Mouse (Mus musculus): ENCODE results near the gene Sprr2a1. TPM values are rescaled to one million over a fixed set of nuclear protein-coding genes. Genes with fewer than 3 reads are reported as not detected.
"Not testable (repeated sequence)": the region's sequence is repeated elsewhere in the genome, so short reads cannot be mapped to it uniquely, and the experiment has no call there.

The Sprr2a1 gene
- polyA plus RNA-seq, 1 experiment from 2014 or later = not detected

GRCm38 (mm10) chr3:92244833-92245232 lies 29.2 kb downstream of the Sprr2a1 start:
- H3K36me3 ChIP-seq; H3K27me3 ChIP-seq (ENCODE audit: insufficient read depth, poor library complexity, severe bottlenecking); H3K9me3 ChIP-seq; H3K4me3 ChIP-seq; DNase-seq (ENCODE audit: low spot score); H3K4me1 ChIP-seq; H3K27ac ChIP-seq: not testable (repeated sequence)

GRCm38 (mm10) chr3:92246245-92246644 lies 30.6 kb downstream of the Sprr2a1 start:
- DNase-seq (ENCODE audit: low spot score); H3K9me3 ChIP-seq; H3K27ac ChIP-seq; H3K27me3 ChIP-seq (ENCODE audit: insufficient read depth, poor library complexity, severe bottlenecking); H3K36me3 ChIP-seq; H3K4me3 ChIP-seq; H3K4me1 ChIP-seq: not testable (repeated sequence)
- no CpG with 5 or more reads among the region's 10 CpGs for WGBS

GRCm38 (mm10) chr3:92248494-92248893 lies 32.9 kb downstream of the Sprr2a1 start:
- not testable (repeated sequence) for H3K9me3 ChIP-seq; H3K4me1 ChIP-seq; DNase-seq (ENCODE audit: low spot score); H3K4me3 ChIP-seq; H3K27me3 ChIP-seq (ENCODE audit: insufficient read depth, poor library complexity, severe bottlenecking); H3K27ac ChIP-seq; H3K36me3 ChIP-seq

- not testable (repeated sequence) for H3K4me1 ChIP-seq; H3K4me3 ChIP-seq; DNase-seq (ENCODE audit: low spot score); H3K36me3 ChIP-seq; H3K27me3 ChIP-seq (ENCODE audit: insufficient read depth, poor library complexity, severe bottlenecking); H3K27ac ChIP-seq; H3K9me3 ChIP-seq
- WGBS = 90% methylated on average over 1 of the region's 2 CpGs
Observed at GRCm38 (mm10) chr3:92250450-92250849, 34.9 kb downstream of the Sprr2a1 start.

GRCm38 (mm10) chr3:92253860-92254259 lies 38.3 kb downstream of the Sprr2a1 start:
- WGBS = no CpG with 5 or more reads among the region's 8 CpGs
- H3K27ac ChIP-seq; DNase-seq (ENCODE audit: low spot score); H3K9me3 ChIP-seq; H3K4me1 ChIP-seq; H3K4me3 ChIP-seq; H3K36me3 ChIP-seq; H3K27me3 ChIP-seq (ENCODE audit: insufficient read depth, poor library complexity, severe bottlenecking): not testable (repeated sequence)

GRCm38 (mm10) chr3:92258526-92258925 lies 42.9 kb downstream of the Sprr2a1 start:
- H3K9me3 ChIP-seq; DNase-seq (ENCODE audit: low spot score); H3K4me1 ChIP-seq; H3K27ac ChIP-seq; H3K27me3 ChIP-seq (ENCODE audit: insufficient read depth, poor library complexity, severe bottlenecking); H3K4me3 ChIP-seq; H3K36me3 ChIP-seq: not testable (repeated sequence)

- not testable (repeated sequence) for H3K27me3 ChIP-seq (ENCODE audit: insufficient read depth, poor library complexity, severe bottlenecking); H3K4me1 ChIP-seq; H3K9me3 ChIP-seq; H3K27ac ChIP-seq; H3K4me3 ChIP-seq; H3K36me3 ChIP-seq; DNase-seq (ENCODE audit: low spot score)
- WGBS = no CpG with 5 or more reads among the region's 2 CpGs
Observed at GRCm38 (mm10) chr3:92263462-92263861, 47.9 kb downstream of the Sprr2a1 start.

Other genes starting within 250 kb of the Sprr2a1 start
- gene Pglyrp3, start 201.2 kb upstream of the Sprr2a1 start, polyA plus RNA-seq (2016; fragmentation: Nextera tagmentation; extraction: Ambion mirVana) = 0.20 TPM in 1 of 2 replicates, not detected in the other
- 0.69 and 0.83 TPM in 2 replicates for gene Lor, start 132.7 kb upstream of the Sprr2a1 start, polyA plus RNA-seq (2016; fragmentation: Nextera tagmentation; extraction: Ambion mirVana)
- gene Prr9, start 91.9 kb upstream of the Sprr2a1 start, polyA plus RNA-seq (2016; fragmentation: Nextera tagmentation; extraction: Ambion mirVana) = not detected in 2 replicates
- gene Lelp1, start 73.1 kb upstream of the Sprr2a1 start, polyA plus RNA-seq (2016; fragmentation: Nextera tagmentation; extraction: Ambion mirVana) = not detected in 2 replicates
- 0.84 and 1.4 TPM in 2 replicates for gene Sprr2a2, start 121 bp downstream of the Sprr2a1 start, polyA plus RNA-seq (2016; fragmentation: Nextera tagmentation; extraction: Ambion mirVana)
- gene Sprr2a3, start 69.6 kb downstream of the Sprr2a1 start, polyA plus RNA-seq (2016; fragmentation: Nextera tagmentation; extraction: Ambion mirVana) = not detected in 2 replicates
- gene Sprr2b, start 100.8 kb downstream of the Sprr2a1 start, polyA plus RNA-seq (2016; fragmentation: Nextera tagmentation; extraction: Ambion mirVana) = 0.18 TPM in 1 of 2 replicates, not detected in the other
- gene Sprr2d, start 123.3 kb downstream of the Sprr2a1 start, polyA plus RNA-seq (2016; fragmentation: Nextera tagmentation; extraction: Ambion mirVana) = not detected in 2 replicates
- not detected in 2 replicates for gene Sprr2e, start 136.3 kb downstream of the Sprr2a1 start, polyA plus RNA-seq (2016; fragmentation: Nextera tagmentation; extraction: Ambion mirVana)
- 0.24 TPM in 1 of 2 replicates, not detected in the other for gene Sprr2f, start 149.4 kb downstream of the Sprr2a1 start, polyA plus RNA-seq (2016; fragmentation: Nextera tagmentation; extraction: Ambion mirVana)
- not detected in 2 replicates for gene Sprr2h, start 169.9 kb downstream of the Sprr2a1 start, polyA plus RNA-seq (2016; fragmentation: Nextera tagmentation; extraction: Ambion mirVana)
- gene Sprr2i, start 192.2 kb downstream of the Sprr2a1 start, polyA plus RNA-seq (2016; fragmentation: Nextera tagmentation; extraction: Ambion mirVana) = not detected in 2 replicates
- gene Sprr2j-ps, start 202.3 kb downstream of the Sprr2a1 start, polyA plus RNA-seq (2016; fragmentation: Nextera tagmentation; extraction: Ambion mirVana) = not detected in 2 replicates
- gene Gm9774, start 213.6 kb downstream of the Sprr2a1 start, polyA plus RNA-seq (2016; fragmentation: Nextera tagmentation; extraction: Ambion mirVana) = 5.8 and 6.8 TPM in 2 replicates
- gene Sprr2k, start 216.8 kb downstream of the Sprr2a1 start, polyA plus RNA-seq (2016; fragmentation: Nextera tagmentation; extraction: Ambion mirVana) = not detected in 2 replicates
- not detected in 2 replicates for gene Sprr1b, start 223.0 kb downstream of the Sprr2a1 start, polyA plus RNA-seq (2016; fragmentation: Nextera tagmentation; extraction: Ambion mirVana)
- not detected in 2 replicates for gene Sprr3, start 242.9 kb downstream of the Sprr2a1 start, polyA plus RNA-seq (2016; fragmentation: Nextera tagmentation; extraction: Ambion mirVana)

Data from heart, embryonic 10.5 days (tissue).